Mouse (Mus musculus) MEL (cell line): Measurements from ENCODE around the gene Etfdh. TPM values are rescaled to one million over a fixed set of nuclear protein-coding genes. Genes with fewer than 3 reads are reported as not detected.
A peak's percentile ranks its signal among the peaks of the same experiment; 100 is the strongest.

Experiments used
- DNase-seq: peaks from one replicate; pipeline ENCODE4 v3.0.0; 2011; ENCODE audit warnings: low read depth, low spot score
- H3K27ac ChIP-seq: 2 replicates; pipeline ENCODE4 v1.5.1; 2012; ENCODE audit warnings: low read depth, mild to moderate bottlenecking, control low read depth, low read length, moderate library complexity; ENCODE audit not compliant: control insufficient read depth
- H3K27me3 ChIP-seq, 2 experiments: fragments of 150-350 bp in 1 of 2; sonication (generic) in 1 of 2; 2 replicates each; pipeline ENCODE4 v1.6.1; 2012; ENCODE audit warnings: low read length in 2 of 2, mild to moderate bottlenecking in 2 of 2, improper control_type of control experiment in 1 of 2, moderate library complexity in 1 of 2; ENCODE audit not compliant: insufficient read depth in 2 of 2, control insufficient read depth in 1 of 2
- H3K36me3 ChIP-seq, 2 experiments: 2 replicates each; pipeline ENCODE4 v1.6.1; 2012 to 2014; ENCODE audit warnings: low read length in 2 of 2, improper control_type of control experiment in 1 of 2, inconsistent platforms in 1 of 2, mild to moderate bottlenecking in 1 of 2; ENCODE audit not compliant: insufficient read depth in 2 of 2, control insufficient read depth in 1 of 2
- H3K4me1 ChIP-seq, 2 experiments: fragments of 150-350 bp in 1 of 2; sonication (generic) in 1 of 2; 2 replicates each; pipeline ENCODE4 v1.6.1; 2012; ENCODE audit warnings: low read length in 2 of 2, improper control_type of control experiment in 1 of 2, mild to moderate bottlenecking in 1 of 2; ENCODE audit not compliant: insufficient read depth in 2 of 2, control insufficient read depth in 1 of 2
- H3K4me3 ChIP-seq, 2 experiments: fragments of 150-350 bp in 1 of 2; sonication (generic) in 1 of 2; 2 replicates each; pipeline ENCODE4 v1.5.1; 2012; ENCODE audit warnings: low read depth in 2 of 2, low read length in 2 of 2, mild to moderate bottlenecking in 2 of 2, moderate library complexity in 2 of 2, control low read depth in 1 of 2, improper control_type of control experiment in 1 of 2; ENCODE audit not compliant: control insufficient read depth in 1 of 2, insufficient read depth in 1 of 2
- H3K79me2 ChIP-seq: 2 replicates; pipeline ENCODE4 v1.6.1; 2012; ENCODE audit warnings: mild to moderate bottlenecking, low read length, moderate library complexity; ENCODE audit not compliant: control insufficient read depth, poor library complexity, insufficient read depth
- H3K9ac ChIP-seq: 2 replicates; pipeline ENCODE4 v1.6.1; 2012; ENCODE audit warnings: low read depth, mild to moderate bottlenecking, control low read depth, low read length, moderate library complexity; ENCODE audit not compliant: control insufficient read depth, poor library complexity, severe bottlenecking
- H3K9me3 ChIP-seq: fragments of 150-350 bp; sonication (generic); replicated peaks from 2 replicates; pipeline ENCODE4 v1.6.1; 2012; ENCODE audit warnings: mild to moderate bottlenecking, low read length, improper control_type of control experiment, moderate library complexity; ENCODE audit not compliant: insufficient read depth
- CHD1 ChIP-seq: IDR thresholded peaks from 2 replicates; pipeline ENCODE4 v1.6.1; 2012; ENCODE audit warnings: low read depth, mild to moderate bottlenecking, inconsistent platforms, low read length, improper control_type of control experiment
- CHD2 ChIP-seq: IDR thresholded peaks from 2 replicates; pipeline ENCODE4 v1.6.1; 2011; ENCODE audit warnings: low read length, improper control_type of control experiment
- ELF1 ChIP-seq: IDR thresholded peaks from 2 replicates; pipeline ENCODE4 v1.6.1; 2014; ENCODE audit warnings: low read depth, mild to moderate bottlenecking, inconsistent platforms, low read length, improper control_type of control experiment, moderate library complexity
- EP300 ChIP-seq, 2 experiments: IDR thresholded peaks; 2 replicates each; pipeline ENCODE4 v1.6.1; 2011; ENCODE audit warnings: improper control_type of control experiment in 2 of 2, low read length in 2 of 2, low read depth in 1 of 2, mild to moderate bottlenecking in 1 of 2
- ETS1 ChIP-seq: IDR thresholded peaks from 2 replicates; pipeline ENCODE4 v1.6.1; 2012; ENCODE audit warnings: low read depth, mild to moderate bottlenecking, inconsistent platforms, low read length, improper control_type of control experiment, moderate library complexity
- GATA1 ChIP-seq: IDR thresholded peaks from 2 replicates; pipeline ENCODE4 v1.6.1; 2011; ENCODE audit warnings: low read depth, low read length, improper control_type of control experiment
- HCFC1 ChIP-seq: IDR thresholded peaks from 2 replicates; pipeline ENCODE4 v1.6.1; 2012; ENCODE audit warnings: low read depth, mild to moderate bottlenecking, inconsistent platforms, low read length, improper control_type of control experiment, moderate library complexity
- JUND ChIP-seq: IDR thresholded peaks from 2 replicates; pipeline ENCODE4 v1.6.1; 2011; ENCODE audit warnings: low read depth, mild to moderate bottlenecking, improper control_type of control experiment, low read length
- KAT2A ChIP-seq: conservative IDR thresholded peaks from 2 replicates; pipeline ENCODE4 v1.6.1; 2012; ENCODE audit warnings: low read depth, low read length, improper control_type of control experiment, inconsistent platforms
- MAZ ChIP-seq: IDR thresholded peaks from 2 replicates; pipeline ENCODE4 v1.6.1; 2012; ENCODE audit warnings: low read depth, mild to moderate bottlenecking, inconsistent platforms, low read length, improper control_type of control experiment
- MEF2A ChIP-seq: IDR thresholded peaks from 2 replicates; pipeline ENCODE4 v1.6.1; 2014; ENCODE audit warnings: low read depth, mild to moderate bottlenecking, inconsistent platforms, low read length, improper control_type of control experiment; ENCODE audit not compliant: poor library complexity, insufficient replicate concordance, severe bottlenecking; ENCODE audit errors: extremely low read depth
- MXI1 ChIP-seq: IDR thresholded peaks from 2 replicates; pipeline ENCODE4 v1.6.1; 2011; ENCODE audit warnings: mild to moderate bottlenecking, low read depth, low read length, improper control_type of control experiment
- MYB ChIP-seq: IDR thresholded peaks from 2 replicates; pipeline ENCODE4 v1.6.1; 2011; ENCODE audit warnings: mild to moderate bottlenecking, low read depth, low read length, improper control_type of control experiment
- MYC ChIP-seq: IDR thresholded peaks from 2 replicates; pipeline ENCODE4 v1.6.1; 2011; ENCODE audit warnings: low read depth, mild to moderate bottlenecking, low read length, improper control_type of control experiment, moderate library complexity
- NELFE ChIP-seq: IDR thresholded peaks from 2 replicates; pipeline ENCODE4 v1.6.1; 2011; ENCODE audit warnings: low read depth, low read length, improper control_type of control experiment
- NRF1 ChIP-seq: IDR thresholded peaks from 2 replicates; pipeline ENCODE4 v1.6.1; 2014; ENCODE audit warnings: low read depth, mild to moderate bottlenecking, inconsistent platforms, low read length, improper control_type of control experiment, moderate library complexity; ENCODE audit not compliant: poor library complexity, insufficient read depth, severe bottlenecking
- POLR2A ChIP-seq, 2 experiments: IDR thresholded peaks; 2 replicates each; pipeline ENCODE4 v1.6.1; 2011 to 2012; ENCODE audit warnings: low read length in 2 of 2, mild to moderate bottlenecking in 2 of 2, control low read depth in 1 of 2, improper control_type of control experiment in 1 of 2, low read depth in 1 of 2, moderate library complexity in 1 of 2; ENCODE audit not compliant: control insufficient read depth in 1 of 2, insufficient read depth in 1 of 2, poor library complexity in 1 of 2
- POLR2AphosphoS2 ChIP-seq: IDR thresholded peaks from 2 replicates; pipeline ENCODE4 v1.6.1; 2011; ENCODE audit warnings: low read length, improper control_type of control experiment
- RAD21 ChIP-seq: IDR thresholded peaks from 2 replicates; pipeline ENCODE4 v1.6.1; 2011; ENCODE audit warnings: mild to moderate bottlenecking, low read depth, low read length, improper control_type of control experiment
- RCOR1 ChIP-seq: IDR thresholded peaks from 2 replicates; pipeline ENCODE4 v1.6.1; 2012; ENCODE audit warnings: low read depth, mild to moderate bottlenecking, inconsistent platforms, low read length, improper control_type of control experiment
- SIN3A ChIP-seq: IDR thresholded peaks from 2 replicates; pipeline ENCODE4 v1.6.1; 2012; ENCODE audit warnings: low read length, improper control_type of control experiment, inconsistent platforms
- TBP ChIP-seq: IDR thresholded peaks from 2 replicates; pipeline ENCODE4 v1.8.0; 2011; ENCODE audit warnings: low read depth, low read length, improper control_type of control experiment
- TCF12 ChIP-seq: IDR thresholded peaks from 2 replicates; pipeline ENCODE4 v1.6.1; 2014; ENCODE audit warnings: low read depth, mild to moderate bottlenecking, inconsistent platforms, low read length, improper control_type of control experiment, moderate library complexity
- UBTF ChIP-seq: IDR thresholded peaks from 2 replicates; pipeline ENCODE4 v1.6.1; 2012; ENCODE audit warnings: low read depth, mild to moderate bottlenecking, inconsistent platforms, low read length, improper control_type of control experiment, moderate library complexity, borderline replicate concordance; ENCODE audit not compliant: insufficient read depth
- USF1 ChIP-seq: IDR thresholded peaks from 2 replicates; pipeline ENCODE4 v1.6.1; 2014; ENCODE audit warnings: low read depth, mild to moderate bottlenecking, inconsistent platforms, low read length, improper control_type of control experiment, moderate library complexity
- USF2 ChIP-seq, 2 experiments: IDR thresholded peaks; 2 replicates each; pipeline ENCODE4 v1.6.1; 2011 to 2012; ENCODE audit warnings: improper control_type of control experiment in 2 of 2, low read length in 2 of 2, borderline replicate concordance in 1 of 2, inconsistent platforms in 1 of 2, low read depth in 1 of 2, mild to moderate bottlenecking in 1 of 2; ENCODE audit not compliant: insufficient read depth in 1 of 2
- ZC3H11A ChIP-seq: IDR thresholded peaks from 2 replicates; pipeline ENCODE4 v1.6.1; 2012; ENCODE audit warnings: low read depth, mild to moderate bottlenecking, inconsistent platforms, low read length, improper control_type of control experiment
- ZMIZ1 ChIP-seq: IDR thresholded peaks from 2 replicates; pipeline ENCODE4 v1.6.1; 2012; ENCODE audit warnings: low read depth, mild to moderate bottlenecking, inconsistent platforms, low read length, improper control_type of control experiment, moderate library complexity
- ZNF384 ChIP-seq: IDR thresholded peaks from 2 replicates; pipeline ENCODE4 v1.6.1; 2012; ENCODE audit warnings: low read depth, mild to moderate bottlenecking, inconsistent platforms, low read length, improper control_type of control experiment
- polyA plus RNA-seq, 2 experiments: library from polyadenylated mRNA; stranded (reverse) in 1 of 2; unstranded in 1 of 2; fragments of >175 nt in 1 of 2; fragments of >200 nt in 1 of 2; gene quantifications; 2 replicates each; pipeline versions ENCODE4 v1.2.1 to v1.2.4; 2012; ENCODE audit warnings: low replicate concordance in 2 of 2, low read depth in 1 of 2; ENCODE audit not compliant: insufficient read length in 2 of 2, insufficient read depth in 1 of 2, missing spikeins in 1 of 2
- total RNA-seq: library from RNA; depleted of rRNA; stranded (reverse); fragments of 300-350 nt; gene quantifications from 2 replicates; pipeline ENCODE4 v1.2.3, GENCODE M21; 2012

Etfdh gene
- total and polyA plus RNA-seq, 3 experiments, result 37.6 to 47.7 TPM; not detected in 1

DNA sequence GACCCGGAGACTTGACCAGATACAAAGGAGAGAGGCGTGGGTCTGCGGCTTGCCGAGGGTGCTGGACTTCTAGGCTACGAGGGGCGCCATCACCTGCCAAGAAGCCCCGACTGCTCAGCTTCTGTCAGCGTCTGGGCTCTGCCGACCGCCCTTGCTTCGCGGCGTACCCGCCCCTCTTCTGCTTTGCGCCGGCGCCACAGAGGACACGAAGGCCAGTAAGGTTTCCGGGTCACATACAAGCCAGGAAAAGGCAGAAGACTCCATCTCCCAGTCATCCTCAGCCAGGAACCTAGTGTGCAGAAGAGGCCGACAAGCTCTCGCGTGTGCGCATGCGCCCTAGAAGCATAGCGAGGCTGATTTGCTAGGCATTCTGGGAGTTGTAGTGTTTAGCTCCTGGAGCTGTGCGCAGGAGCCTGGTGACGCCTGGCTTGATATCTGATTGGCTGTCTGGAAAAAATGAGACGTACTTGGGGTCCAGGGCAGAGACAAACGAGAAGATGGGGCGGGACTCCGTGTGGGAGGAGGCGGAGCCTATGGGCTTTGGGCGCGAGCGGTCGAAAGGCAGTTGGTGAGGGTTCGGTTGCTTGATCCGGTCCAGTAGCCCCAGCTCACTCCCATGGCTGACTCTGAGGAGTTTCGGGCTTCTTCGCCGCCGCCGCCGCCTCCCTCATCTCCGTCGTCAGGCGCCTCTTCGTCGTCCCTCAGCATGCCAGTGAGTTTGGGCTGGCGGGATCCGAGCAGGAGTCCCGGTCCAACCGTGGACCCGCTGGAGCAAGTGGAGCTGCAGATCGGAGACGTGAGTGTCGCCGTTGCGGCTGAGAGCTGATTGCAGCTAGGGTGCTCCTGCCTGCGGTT, 512 bp downstream of the Etfdh start, which contains the start of gene 4930579G24Rik:
Gene 4930579G24Rik, plus strand, starts transcription at position 519 of the 855 bp plus-strand sequence.
- H3K27ac ChIP-seq, result peak within 1 kb of the TSS; percentile 66
- H3K79me2 ChIP-seq, result peaks cover 7% of the 10 kb centered on the region
- no peaks in the 10 kb centered on the region for H3K9me3 ChIP-seq
- H3K27me3 ChIP-seq, result no peaks in the 10 kb centered on the region
- TF ChIP-seq TBP (peak; percentile 72), ZMIZ1 (peak; percentile 45), NELFE (peak; percentile 74), JUND (no peak), RCOR1 (no peak), MXI1 (peak; percentile 44; the same call in 1 of the 2 replicates), USF1 (peak; percentile 86), GATA1 (peak; percentile 31; the same call in 1 of the 2 replicates), MYC (peak; percentile 51), MYB (no peak), POLR2AphosphoS2 (peak; percentile 77; the same call in 1 of the 2 replicates), CHD1 (no peak), ETS1 (peak; percentile 26; the same call in 1 of the 2 replicates), ZC3H11A (no peak), RAD21 (no peak), EP300 (IDR thresholded peaks at IDR 0.05; ENCODE audit: low read depth in 1 of 2, low read length in 2 of 2) (peak in 1 of 2 experiments; percentile 33; a peak in 1 of 4 replicates), USF2 (IDR thresholded peaks at IDR 0.05; ENCODE audit: borderline replicate concordance in 1 of 2, insufficient read depth in 1 of 2, low read depth in 1 of 2, low read length in 2 of 2) (no peak), ELF1 (peak; percentile 96), POLR2A (IDR thresholded peaks at IDR 0.05; ENCODE audit: control insufficient read depth in 1 of 2, insufficient read depth in 1 of 2, low read depth in 1 of 2, low read length in 2 of 2, poor library complexity in 1 of 2) (peak; percentile 67 to 84), MEF2A (no peak), KAT2A (peak; percentile 98), HCFC1 (peak; percentile 100), SIN3A (peak; percentile 79), TCF12 (peak; percentile 55; the same call in 1 of the 2 replicates), UBTF (no peak), CHD2 (peak; percentile 27; the same call in 1 of the 2 replicates), MAZ (peak; percentile 53; the same call in 1 of the 2 replicates), ZNF384 (no peak), NRF1 (peak; percentile 91)
- TF ChIP-seq, all 39 proteins: peak for 19
- DNase-seq, result peak; percentile 99
- Histone ChIP-seq H3K4me3 (peak within 1 kb of the TSS; percentile 78 to 87), H3K4me1 (no peaks in the 10 kb centered on the region), H3K9ac (peak within 1 kb of the TSS; percentile 88), H3K36me3 (peaks cover 1 to 6% of the 10 kb centered on the region in 2 experiments; a peak in 2 of 4 replicates)
